24 mouse cellular contexts compared by ENCODE assay signal in genomic region chr4:76045650-76046049, GRCm38 (mm10).
DNase-seq lines count a peak whose midpoint lies in the region; ATAC-seq and TF ChIP-seq lines count a peak whose summit lies in the region.
"Had no signal": no experiment of that assay in that cellular context is flagged by ENCODE, and none has a peak within 500 bp of the region (broad histone marks: within the 10 kb centered on the region; RNA-seq: fewer than 3 reads in every experiment).

No protein-coding gene starts in this region.

- no peak overlapping the region for H3K4me3 ChIP-seq in heart, embryonic 13.5 days
- H3K4me3 ChIP-seq in intestine, embryonic 14.5 days (ENCODE audit: low read depth, low read length): no peak overlapping the region
- no peak overlapping the region for H3K4me3 ChIP-seq in intestine, postnatal 0 days (ENCODE audit: low read depth, low read length)
- no peak overlapping the region for H3K4me3 ChIP-seq in intestine, embryonic 16.5 days (ENCODE audit: low read length)
- H3K4me3 ChIP-seq: embryonic facial prominence, embryonic 13.5 days; embryonic facial prominence, embryonic 15.5 days; erythroblast, embryonic 14.5 days; forebrain, embryonic 10.5 days; forebrain, embryonic 12.5 days had no signal

- H3K27ac ChIP-seq in heart, embryonic 13.5 days (replicated peaks): peak overlapping the region; percentile 42; the same call in 1 of the 2 replicates
- H3K27ac ChIP-seq in intestine, embryonic 14.5 days (ENCODE audit: low read depth): no peak overlapping the region
- H3K27ac ChIP-seq in intestine, postnatal 0 days (ENCODE audit: low read depth, low read length): no peak overlapping the region
- H3K27ac ChIP-seq in intestine, embryonic 16.5 days (ENCODE audit: low read length): no peak overlapping the region
- H3K27ac ChIP-seq: embryonic facial prominence, embryonic 13.5 days; embryonic facial prominence, embryonic 15.5 days; forebrain, embryonic 10.5 days; forebrain, embryonic 12.5 days had no signal

- peaks cover 26% of the 10 kb centered on the region for H3K4me1 ChIP-seq in heart, embryonic 13.5 days
- no peaks in the 10 kb centered on the region for H3K4me1 ChIP-seq in intestine, embryonic 14.5 days (replicated peaks; ENCODE audit: control insufficient read depth, insufficient read depth, low read length)
- 0 out of 2 replicates have a peak, but pooled peaks cover 4% of the 10 kb centered on the region for H3K4me1 ChIP-seq in intestine, postnatal 0 days (replicated peaks; ENCODE audit: control insufficient read depth, insufficient read depth, low read length)
- H3K4me1 ChIP-seq in intestine, embryonic 16.5 days (ENCODE audit: control insufficient read depth, insufficient read depth, low read length): no peaks in the 10 kb centered on the region
- H3K4me1 ChIP-seq: embryonic facial prominence, embryonic 13.5 days; embryonic facial prominence, embryonic 15.5 days; forebrain, embryonic 10.5 days; forebrain, embryonic 12.5 days had no signal

- ATAC-seq in heart, embryonic 13.5 days (ENCODE audit: extremely low read depth, insufficient number of reproducible peaks, low FRiP score, low TSS enrichment): no peak
- 0 out of 2 replicates have a peak, but pooled peaks have one; percentile 12 for ATAC-seq in intestine, embryonic 14.5 days (replicated peaks; ENCODE audit: low FRiP score, low TSS enrichment, low read depth)
- ATAC-seq in intestine, postnatal 0 days: no peak
- ATAC-seq in intestine, embryonic 16.5 days: peak; percentile 87
- ATAC-seq: forebrain, embryonic 14.5 days; forebrain, embryonic 16.5 days had no signal

- no peaks in the 10 kb centered on the region for H3K27me3 ChIP-seq in heart, embryonic 13.5 days (replicated peaks)
- H3K27me3 ChIP-seq in intestine, embryonic 14.5 days (replicated peaks; ENCODE audit: control insufficient read depth, insufficient read depth, low read length): no peaks in the 10 kb centered on the region
- no peaks in the 10 kb centered on the region for H3K27me3 ChIP-seq in intestine, postnatal 0 days (replicated peaks; ENCODE audit: control insufficient read depth, insufficient read depth, low read length)
- no peaks in the 10 kb centered on the region for H3K27me3 ChIP-seq in intestine, embryonic 16.5 days (replicated peaks; ENCODE audit: control insufficient read depth, insufficient read depth, low read length)
- H3K27me3 ChIP-seq: embryonic facial prominence, embryonic 13.5 days; embryonic facial prominence, embryonic 15.5 days; forebrain, embryonic 12.5 days had no signal

- WGBS in heart, embryonic 13.5 days: 47% methylated on average over 2 of the region's 2 CpGs
- WGBS in intestine, embryonic 14.5 days: 63% methylated on average over 2 of the region's 2 CpGs
- 35% methylated on average over 2 of the region's 2 CpGs for WGBS in intestine, postnatal 0 days
- 32% methylated on average over 2 of the region's 2 CpGs for WGBS in intestine, embryonic 16.5 days

- TF ChIP-seq CTCF in intestine, postnatal 0 days (IDR thresholded peaks at IDR 0.05; ENCODE audit: low read depth): no peak

- intact Hi-C loops in heart, postnatal 10 days (cut with DNase I): no loop called here

- DNase-seq in heart, postnatal 10 days: no peak
- DNase-seq in intestine, embryonic 14.5 days (ENCODE audit: low spot score): no peak
- DNase-seq in ovary, postnatal 36 days (ENCODE audit: low spot score): peak; percentile 8
- DNase-seq in ovary, postnatal 14 days (ENCODE audit: low spot score): no peak
- no peak for DNase-seq in lung, adult 18-20 months
- DNase-seq: adrenal gland, adult 8-10 months; adrenal gland, postnatal 25 days; cerebellum, adult 11 months; cerebellum, adult 18-20 months; cerebellum, adult 8-10 months; cerebellum, adult 9-11 months; cerebellum, postnatal 14 days; cerebellum, postnatal 36 days; embryo, embryonic 11 days had no signal

- no peaks in the 10 kb centered on the region for H3K9me3 ChIP-seq in heart, embryonic 13.5 days
- H3K9me3 ChIP-seq in intestine, embryonic 14.5 days (ENCODE audit: control insufficient read depth, low read length): no peaks in the 10 kb centered on the region
- no peaks in the 10 kb centered on the region for H3K9me3 ChIP-seq in intestine, postnatal 0 days (ENCODE audit: control insufficient read depth)
- H3K9me3 ChIP-seq in intestine, embryonic 16.5 days (ENCODE audit: control insufficient read depth, low read length): no peaks in the 10 kb centered on the region
- H3K9me3 ChIP-seq: embryonic facial prominence, embryonic 13.5 days; embryonic facial prominence, embryonic 15.5 days; forebrain, embryonic 10.5 days; forebrain, embryonic 12.5 days had no signal

- H3K9ac ChIP-seq in heart, embryonic 13.5 days: no peak overlapping the region
- H3K9ac ChIP-seq in intestine, embryonic 14.5 days (ENCODE audit: low read length): no peak overlapping the region
- H3K9ac ChIP-seq in intestine, postnatal 0 days (ENCODE audit: low read depth, low read length): no peak overlapping the region
- no peak overlapping the region for H3K9ac ChIP-seq in intestine, embryonic 16.5 days (ENCODE audit: low read depth, low read length)
- H3K9ac ChIP-seq: embryonic facial prominence, embryonic 13.5 days; embryonic facial prominence, embryonic 15.5 days; forebrain, embryonic 12.5 days had no signal

- no peak overlapping the region for H3K4me2 ChIP-seq in heart, embryonic 13.5 days
- no peak overlapping the region for H3K4me2 ChIP-seq in intestine, embryonic 14.5 days (ENCODE audit: low read length)
- no peak overlapping the region for H3K4me2 ChIP-seq in intestine, postnatal 0 days (replicated peaks; ENCODE audit: low read depth)
- no peak overlapping the region for H3K4me2 ChIP-seq in intestine, embryonic 16.5 days (ENCODE audit: low read depth, low read length)
- H3K4me2 ChIP-seq: embryonic facial prominence, embryonic 13.5 days; embryonic facial prominence, embryonic 15.5 days; forebrain, embryonic 12.5 days had no signal

- peaks cover 7% of the 10 kb centered on the region; the same call in 1 of the 2 replicates for H3K36me3 ChIP-seq in heart, embryonic 13.5 days
- H3K36me3 ChIP-seq in intestine, embryonic 14.5 days (ENCODE audit: control insufficient read depth, insufficient read depth, low read length): peaks cover 16% of the 10 kb centered on the region
- H3K36me3 ChIP-seq in intestine, postnatal 0 days (ENCODE audit: control insufficient read depth, insufficient read depth): 0 out of 2 replicates have a peak, but pooled peaks cover 5% of the 10 kb centered on the region
- H3K36me3 ChIP-seq in intestine, embryonic 16.5 days (ENCODE audit: control insufficient read depth, insufficient read depth, low read length): no peaks in the 10 kb centered on the region
- H3K36me3 ChIP-seq: embryonic facial prominence, embryonic 15.5 days; forebrain, embryonic 10.5 days; forebrain, embryonic 12.5 days had no signal

Comparison
In these comparisons a context has a peak if more than half of its experiments do, and no peak if none do; other contexts are left out.
1. ATAC-seq: peak in intestine, embryonic 14.5 days (single experiment) and intestine, embryonic 16.5 days (single experiment); none in heart, embryonic 13.5 days (single experiment) and intestine, postnatal 0 days (single experiment).